Mouse (Mus musculus): Measurements from ENCODE around the gene Oit1.

DNA sequence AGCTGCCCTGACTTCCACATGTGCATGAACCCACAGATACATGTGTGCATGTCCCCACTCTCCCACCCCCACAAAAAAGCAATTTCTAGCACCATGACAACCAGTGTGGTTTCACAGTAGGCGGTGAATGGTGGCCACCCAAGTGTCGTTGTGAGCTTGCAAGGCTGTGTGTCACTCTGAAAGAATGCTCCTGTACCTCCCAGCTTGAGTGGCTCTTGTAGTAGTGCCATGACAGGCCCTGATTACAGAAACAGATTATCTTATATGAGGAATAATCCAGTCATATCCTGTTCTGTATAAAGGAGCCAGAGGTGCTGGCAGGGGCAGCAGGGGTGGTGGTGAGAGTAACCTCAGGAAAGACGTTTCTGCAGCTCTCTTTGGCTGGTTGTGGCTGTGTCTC is 40.1 kb upstream of the Oit1 start:
- TF ChIP-seq EP300 (IDR thresholded peaks at IDR 0.05; ENCODE audit: insufficient read depth, low read depth, low read length) = no peak
- TF ChIP-seq CTCF (IDR thresholded peaks at IDR 0.05) = no peak
- TF ChIP-seq POLR2A (IDR thresholded peaks at IDR 0.05; ENCODE audit: insufficient read depth, low read depth, low read length) = no peak
